Mouse (Mus musculus) midbrain, embryonic 16.5 days (tissue): ENCODE data around the gene Pld5. TPM values are rescaled to one million over a fixed set of nuclear protein-coding genes. Genes with fewer than 3 reads are reported as not detected.
"Not testable (repeated sequence)": the region's sequence is repeated elsewhere in the genome, so short reads cannot be mapped to it uniquely, and the experiment has no call there.

ENCODE experiments used
- ATAC-seq: fragments of 200-750 bp; cut with Nextera tagmentation; 2 replicates; pipeline ENCODE4 v1.8.0; 2017; ENCODE audit warnings: moderate TSS enrichment
- H3K27ac ChIP-seq: fragments of 300-500 bp; sonication (generic); 2 replicates; pipeline ENCODE4 v1.5.1; 2014; ENCODE audit warnings: mild to moderate bottlenecking, low read length, mixed read lengths
- H3K27me3 ChIP-seq: fragments of 300-500 bp; sonication (generic); 2 replicates; pipeline ENCODE4 v1.6.1; 2014; ENCODE audit warnings: low read depth, low read length, mixed read lengths; ENCODE audit not compliant: control insufficient read depth, insufficient read depth
- H3K36me3 ChIP-seq: fragments of 300-500 bp; sonication (generic); 2 replicates; pipeline ENCODE4 v1.6.1; 2014; ENCODE audit warnings: mild to moderate bottlenecking, low read length, moderate library complexity, mixed read lengths; ENCODE audit not compliant: control insufficient read depth, insufficient read depth
- H3K4me1 ChIP-seq: fragments of 300-500 bp; sonication (generic); 2 replicates; pipeline ENCODE4 v1.6.1; 2014; ENCODE audit warnings: mild to moderate bottlenecking, low read length, mixed read lengths; ENCODE audit not compliant: control insufficient read depth, insufficient read depth
- H3K4me2 ChIP-seq: fragments of 300-500 bp; sonication (generic); 2 replicates; pipeline ENCODE4 v1.6.1; 2014; ENCODE audit warnings: mild to moderate bottlenecking, low read length, mixed read lengths
- H3K4me3 ChIP-seq: fragments of 300-500 bp; sonication (generic); 2 replicates; pipeline ENCODE4 v1.5.1; 2014; ENCODE audit warnings: low read depth, mild to moderate bottlenecking, low read length, moderate library complexity, mixed read lengths
- H3K9ac ChIP-seq: fragments of 300-500 bp; sonication (generic); 2 replicates; pipeline ENCODE4 v1.6.1; 2014; ENCODE audit warnings: low read depth, low read length, mixed read lengths
- H3K9me3 ChIP-seq: fragments of 300-500 bp; sonication (generic); replicated peaks from 2 replicates; pipeline ENCODE4 v1.6.1; 2014; ENCODE audit warnings: mild to moderate bottlenecking, low read length, mixed read lengths; ENCODE audit not compliant: control insufficient read depth, poor library complexity, severe bottlenecking
- WGBS: fragments of 180-500 bp; shearing (Covaris S2); extraction: QIAGEN DNeasy Blood & Tissue Kit; methylation state at CpG from one replicate; pipeline ENCODE4 v1.1.7; 2014; 5-methylcytosine and 5-hydroxymethylcytosine counted together
- polyA plus RNA-seq: library from polyadenylated mRNA; unstranded; fragments of >200 nt; fragmentation: Nextera tagmentation; extraction: Ambion mirVana; gene quantifications from 2 replicates; pipeline ENCODE4 v1.2.1, GENCODE M21; 2015

Gene Pld5
- polyA plus RNA-seq, 1 experiment from 2014 or later: 5.0 TPM

- not testable (repeated sequence) for H3K36me3 ChIP-seq, H3K9ac ChIP-seq
- 95% methylated on average over 7 of the region's 7 CpGs for WGBS
Measured at GRCm38 (mm10) chr1:175979014-175979413, 296.1 kb downstream of the Pld5 start, which contains the start of gene Rbm8a2. Gene Rbm8a2 (minus strand): TSS chr1:175979114.

GRCm38 (mm10) chr1:175970710-175971109 is 304.4 kb downstream of the Pld5 start:
- Histone ChIP-seq H3K4me2 (no peak overlapping the region), H3K4me3 (no peak overlapping the region), H3K4me1 (no peaks in the 10 kb centered on the region), H3K9me3 (no peaks in the 10 kb centered on the region), H3K9ac (no peak overlapping the region), H3K27me3 (no peaks in the 10 kb centered on the region), H3K27ac (no peak overlapping the region), H3K36me3 (no peaks in the 10 kb centered on the region)
- 66% methylated on average over 5 of the region's 5 CpGs for WGBS
- 0 out of 2 replicates have a peak, but pooled peaks have one; percentile 54 for ATAC-seq

More at GRCm38 (mm10) chr1:175979014-175979413, 296.1 kb downstream of the Pld5 start, which contains the start of gene Rbm8a2:
- H3K4me2 ChIP-seq, ATAC-seq, H3K27me3 ChIP-seq, H3K4me1 ChIP-seq, H3K4me3 ChIP-seq, H3K9me3 ChIP-seq, H3K27ac ChIP-seq: not testable (repeated sequence)

- 91% methylated on average over 5 of the region's 5 CpGs for WGBS
- H3K9ac ChIP-seq: no peak overlapping the region
- no peaks in the 10 kb centered on the region for H3K9me3 ChIP-seq
- no peaks in the 10 kb centered on the region for H3K36me3 ChIP-seq
- ATAC-seq: no peak
- H3K27me3 ChIP-seq: no peaks in the 10 kb centered on the region
- H3K4me2 ChIP-seq: no peak overlapping the region
- no peaks in the 10 kb centered on the region for H3K4me1 ChIP-seq
- no peak overlapping the region for H3K4me3 ChIP-seq
- H3K27ac ChIP-seq: no peak overlapping the region
Measured at GRCm38 (mm10) chr1:175967004-175967745, 307.9 kb downstream of the Pld5 start.

- WGBS: 86% methylated on average over 2 of the region's 2 CpGs
- H3K27me3 ChIP-seq: no peaks in the 10 kb centered on the region
- ATAC-seq: no peak
- H3K36me3 ChIP-seq: no peaks in the 10 kb centered on the region
- H3K9ac ChIP-seq: no peak overlapping the region
- no peak overlapping the region for H3K4me3 ChIP-seq
- no peak overlapping the region for H3K27ac ChIP-seq
- no peaks in the 10 kb centered on the region for H3K9me3 ChIP-seq
- H3K4me2 ChIP-seq: no peak overlapping the region
- H3K4me1 ChIP-seq: no peaks in the 10 kb centered on the region
Measured at GRCm38 (mm10) chr1:175961786-175962185, 313.3 kb downstream of the Pld5 start.

- WGBS: 84% methylated on average over 2 of the region's 2 CpGs
- Histone ChIP-seq H3K27ac (no peak overlapping the region), H3K9ac (no peak overlapping the region), H3K4me3 (no peak overlapping the region), H3K27me3 (no peaks in the 10 kb centered on the region), H3K36me3 (no peaks in the 10 kb centered on the region), H3K4me2 (no peak overlapping the region), H3K9me3 (no peaks in the 10 kb centered on the region), H3K4me1 (no peaks in the 10 kb centered on the region)
- ATAC-seq: no peak
Measured at GRCm38 (mm10) chr1:175950851-175951250, 324.3 kb downstream of the Pld5 start.

- Histone ChIP-seq H3K27ac (no peak overlapping the region), H3K9ac (no peak overlapping the region), H3K27me3 (no peaks in the 10 kb centered on the region), H3K4me1 (no peaks in the 10 kb centered on the region), H3K4me3 (no peak overlapping the region), H3K36me3 (no peaks in the 10 kb centered on the region), H3K9me3 (no peaks in the 10 kb centered on the region), H3K4me2 (no peak overlapping the region)
- ATAC-seq: no peak
- 76% methylated on average over 3 of the region's 3 CpGs for WGBS
Measured at GRCm38 (mm10) chr1:175950421-175950820, 324.7 kb downstream of the Pld5 start.

- no peaks in the 10 kb centered on the region for H3K9me3 ChIP-seq
- no peaks in the 10 kb centered on the region for H3K27me3 ChIP-seq
- ATAC-seq: no peak
- H3K27ac ChIP-seq: no peak overlapping the region
- H3K4me3 ChIP-seq: no peak overlapping the region
- 79% methylated on average over 4 of the region's 4 CpGs for WGBS
- no peaks in the 10 kb centered on the region for H3K4me1 ChIP-seq
- H3K4me2 ChIP-seq: no peak overlapping the region
- H3K36me3 ChIP-seq: no peaks in the 10 kb centered on the region
- no peak overlapping the region for H3K9ac ChIP-seq
Measured at GRCm38 (mm10) chr1:175946718-175947315, 328.3 kb downstream of the Pld5 start.

GRCm38 (mm10) chr1:175943168-175943567 is 331.9 kb downstream of the Pld5 start:
- Histone ChIP-seq H3K9ac (no peak overlapping the region), H3K27ac (no peak overlapping the region), H3K4me1 (no peaks in the 10 kb centered on the region), H3K4me2 (no peak overlapping the region), H3K27me3 (no peaks in the 10 kb centered on the region), H3K4me3 (no peak overlapping the region), H3K36me3 (no peaks in the 10 kb centered on the region), H3K9me3 (no peaks in the 10 kb centered on the region)
- WGBS: 93% methylated on average over 7 of the region's 7 CpGs
- ATAC-seq: no peak

GRCm38 (mm10) chr1:175938731-175939130 is 336.4 kb downstream of the Pld5 start:
- peaks cover 2% of the 10 kb centered on the region; the same call in 1 of the 2 replicates for H3K4me1 ChIP-seq
- H3K27me3 ChIP-seq: no peaks in the 10 kb centered on the region
- H3K27ac ChIP-seq: no peak overlapping the region
- no peak overlapping the region for H3K4me3 ChIP-seq
- no peaks in the 10 kb centered on the region for H3K36me3 ChIP-seq
- no peaks in the 10 kb centered on the region for H3K9me3 ChIP-seq
- ATAC-seq: no peak
- no peak overlapping the region for H3K9ac ChIP-seq
- H3K4me2 ChIP-seq: no peak overlapping the region
- 86% methylated on average over 3 of the region's 3 CpGs for WGBS
